Mouse (Mus musculus) thymus, adult 2 months (tissue): Measurements from ENCODE around the gene Rsph10b.

Experiments used
- CTCF ChIP-seq: fragments of 200-500 bp; IDR thresholded peaks from 2 replicates; pipeline ENCODE4 v1.5.1; 2012; ENCODE audit warnings: mild to moderate bottlenecking, control low read depth, low read length, moderate library complexity, borderline replicate concordance; ENCODE audit not compliant: control insufficient read depth, poor library complexity, insufficient read depth; ENCODE audit errors: extremely low read depth
- POLR2A ChIP-seq: fragments of 200-500 bp; IDR thresholded peaks from 2 replicates; pipeline ENCODE4 v1.6.1; 2012; ENCODE audit warnings: mild to moderate bottlenecking, low read length, control low read depth, moderate library complexity; ENCODE audit not compliant: control insufficient read depth, poor library complexity, insufficient read depth; ENCODE audit errors: extremely low read depth

DNA sequence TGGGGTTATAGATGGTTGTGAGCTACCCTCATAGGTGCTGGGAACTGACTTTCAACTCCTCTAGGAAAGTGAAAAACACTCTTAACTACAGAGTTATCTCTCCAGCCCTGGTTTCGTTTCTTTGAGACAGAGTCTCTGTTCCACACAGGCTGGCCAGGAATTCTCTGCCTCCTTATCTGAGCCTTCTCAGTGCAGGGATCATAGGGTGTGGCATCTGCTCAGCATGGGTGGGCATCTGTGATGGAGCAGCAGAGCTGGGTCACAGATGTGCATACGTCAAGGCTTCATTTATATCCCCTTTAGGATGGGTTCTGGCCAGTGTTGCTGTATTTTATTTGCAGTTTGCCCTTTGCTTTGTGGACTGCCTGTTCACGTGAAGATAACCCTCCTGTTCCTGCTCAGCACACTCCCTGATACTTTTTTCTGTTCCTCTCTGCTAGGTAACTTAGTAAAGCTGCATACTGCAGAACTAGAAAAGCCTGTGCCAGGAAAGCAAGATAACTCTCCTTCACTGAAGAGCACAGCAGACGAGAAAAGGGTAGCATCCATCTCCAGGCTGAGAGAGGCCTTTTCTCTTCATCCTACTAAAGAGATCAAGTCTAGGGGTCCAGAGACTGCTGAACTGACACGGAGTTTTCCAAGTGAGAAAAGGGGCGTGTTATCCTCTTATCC, 7.9 kb upstream of the Rsph10b start:
- TF ChIP-seq CTCF = no peak
- no peak for TF ChIP-seq POLR2A
